Mouse (Mus musculus): ENCODE measurements around the gene Dcbld1. TPM values are rescaled to one million over a fixed set of nuclear protein-coding genes. Genes with fewer than 3 reads are reported as not detected.
A peak's percentile ranks its signal among the peaks of the same experiment; 100 is the strongest.
"Not testable (repeated sequence)": the region's sequence is repeated elsewhere in the genome, so short reads cannot be mapped to it uniquely, and the experiment has no call there.

Gene Dcbld1
- polyA plus RNA-seq, 1 experiment from 2014 or later, result 32.5 TPM

DNA sequence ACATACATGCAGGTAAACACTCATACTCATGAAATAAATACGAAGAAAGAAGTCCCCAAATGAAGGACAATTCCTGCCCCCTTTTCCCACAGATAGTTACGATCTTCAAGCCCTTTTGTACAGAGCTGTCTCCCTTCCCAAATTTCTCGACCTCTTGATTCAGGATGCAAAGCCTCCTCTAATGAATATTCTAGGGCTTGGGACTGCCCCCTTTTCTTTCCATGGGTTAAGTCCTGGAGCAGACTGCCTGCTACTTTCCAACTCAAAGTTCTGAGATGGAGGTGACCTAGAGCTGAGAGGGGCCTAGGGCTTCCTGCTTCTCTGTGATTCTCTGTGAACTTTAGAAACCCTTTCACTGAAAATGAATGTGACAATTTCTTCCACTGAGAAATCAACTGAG lies 43.2 kb downstream of the Dcbld1 start:
- 86% methylated on average over 3 of the region's 3 CpGs for WGBS
- no peak for ATAC-seq (ENCODE audit: low FRiP score, low TSS enrichment)
- Histone ChIP-seq H3K9me3 (ENCODE audit: low read length) (no peaks in the 10 kb centered on the region), H3K4me1 (ENCODE audit: insufficient read depth, low read length) (no peaks in the 10 kb centered on the region), H3K4me2 (replicated peaks; ENCODE audit: low read depth, low read length) (no peak overlapping the region), H3K27me3 (ENCODE audit: insufficient read depth, low read length) (no peaks in the 10 kb centered on the region), H3K27ac (ENCODE audit: low read length) (no peak overlapping the region), H3K9ac (replicated peaks; ENCODE audit: low read length) (no peak overlapping the region), H3K36me3 (ENCODE audit: insufficient read depth, low read length) (no peaks in the 10 kb centered on the region), H3K4me3 (ENCODE audit: low read length) (no peak overlapping the region)

DNA sequence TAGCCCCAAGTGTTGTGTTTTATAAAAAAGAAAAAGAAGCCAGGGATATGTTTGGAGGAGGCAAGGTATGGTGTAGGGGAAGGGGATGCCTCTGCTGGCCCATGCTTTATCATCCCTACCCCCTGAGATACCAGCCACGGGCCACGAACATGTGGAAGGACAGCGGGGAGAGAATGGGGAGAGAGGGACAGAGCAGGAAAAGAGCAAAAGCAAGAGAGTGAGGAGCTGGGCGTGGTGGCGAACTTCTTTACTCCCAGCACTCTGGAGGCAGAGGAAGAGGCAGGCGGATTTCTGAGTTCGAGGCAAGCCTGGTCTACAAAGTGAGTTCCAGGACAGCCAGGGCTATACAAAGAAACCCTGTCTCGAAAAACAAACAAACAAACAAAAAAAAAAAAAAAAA lies 44.1 kb downstream of the Dcbld1 start:
- not testable (repeated sequence) for H3K27me3 ChIP-seq (ENCODE audit: insufficient read depth, low read length); H3K9ac ChIP-seq (replicated peaks; ENCODE audit: low read length); H3K4me3 ChIP-seq (ENCODE audit: low read length); H3K9me3 ChIP-seq (ENCODE audit: low read length); H3K27ac ChIP-seq (ENCODE audit: low read length); H3K4me2 ChIP-seq (replicated peaks; ENCODE audit: low read depth, low read length); H3K36me3 ChIP-seq (ENCODE audit: insufficient read depth, low read length); H3K4me1 ChIP-seq (ENCODE audit: insufficient read depth, low read length); ATAC-seq (ENCODE audit: low FRiP score, low TSS enrichment)
- WGBS, result 94% methylated on average over 8 of the region's 8 CpGs

DNA sequence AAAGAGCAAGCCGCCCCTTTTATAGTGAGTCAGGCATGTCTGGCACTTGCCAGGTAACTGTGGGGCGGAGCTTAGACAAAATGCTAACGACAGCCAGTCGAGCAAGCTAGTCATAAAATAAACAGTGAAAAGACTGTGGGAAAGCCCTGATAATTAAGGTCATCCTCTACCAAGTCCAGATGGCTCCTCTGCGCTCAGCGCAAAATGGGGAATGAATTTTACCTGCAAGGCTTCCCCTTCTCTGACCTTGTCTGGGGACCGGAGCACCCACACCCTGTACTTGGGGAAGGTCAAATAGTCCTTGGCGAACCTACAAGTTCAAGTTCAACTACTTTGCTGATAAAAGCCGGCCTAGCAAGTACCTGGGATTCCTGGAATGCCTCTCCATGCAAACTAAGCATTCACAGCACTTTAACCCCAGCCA lies 44.6 kb downstream of the Dcbld1 start:
- Histone ChIP-seq H3K9me3 (ENCODE audit: low read length) (no peaks in the 10 kb centered on the region), H3K4me3 (ENCODE audit: low read length) (no peak overlapping the region), H3K27me3 (ENCODE audit: insufficient read depth, low read length) (no peaks in the 10 kb centered on the region), H3K9ac (replicated peaks; ENCODE audit: low read length) (no peak overlapping the region), H3K27ac (ENCODE audit: low read length) (peak overlapping the region; percentile 32; the same call in 1 of the 2 replicates), H3K36me3 (ENCODE audit: insufficient read depth, low read length) (peaks cover 3% of the 10 kb centered on the region; the same call in 1 of the 2 replicates), H3K4me1 (ENCODE audit: insufficient read depth, low read length) (no peaks in the 10 kb centered on the region), H3K4me2 (replicated peaks; ENCODE audit: low read depth, low read length) (no peak overlapping the region)
- WGBS, result 63% methylated on average over 9 of the region's 9 CpGs
- peak; percentile 50; the same call in 1 of the 2 replicates for ATAC-seq (ENCODE audit: low FRiP score, low TSS enrichment)

DNA sequence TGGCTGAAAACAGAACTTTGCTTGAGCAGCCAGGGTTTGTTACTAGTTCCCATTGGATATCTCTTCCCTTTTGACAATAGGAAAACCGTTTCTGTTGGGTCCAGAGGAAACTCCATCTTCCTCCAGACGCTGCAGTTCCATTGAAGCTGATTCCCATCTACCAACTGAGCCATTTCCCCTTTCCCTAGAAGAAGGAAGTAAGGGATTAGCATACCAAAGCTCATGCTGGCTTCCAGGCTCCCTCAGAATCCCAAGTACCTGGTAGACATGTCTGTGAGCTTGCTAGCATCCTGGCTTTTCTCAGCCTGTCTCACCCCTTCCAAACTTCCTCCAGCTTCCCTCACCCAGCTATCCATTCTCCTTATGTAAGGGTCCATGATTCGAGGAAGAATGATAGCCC lies 45.4 kb downstream of the Dcbld1 start:
- Histone ChIP-seq H3K4me2 (replicated peaks; ENCODE audit: low read depth, low read length) (no peak overlapping the region), H3K9ac (replicated peaks; ENCODE audit: low read length) (no peak overlapping the region), H3K4me3 (ENCODE audit: low read length) (no peak overlapping the region), H3K27me3 (ENCODE audit: insufficient read depth, low read length) (no peaks in the 10 kb centered on the region), H3K9me3 (ENCODE audit: low read length) (no peaks in the 10 kb centered on the region), H3K27ac (ENCODE audit: low read length) (peak overlapping the region; percentile 47; the same call in 1 of the 2 replicates), H3K4me1 (ENCODE audit: insufficient read depth, low read length) (no peaks in the 10 kb centered on the region), H3K36me3 (ENCODE audit: insufficient read depth, low read length) (peaks cover 3% of the 10 kb centered on the region; the same call in 1 of the 2 replicates)
- 57% methylated on average over 3 of the region's 3 CpGs for WGBS
- no peak for ATAC-seq (ENCODE audit: low FRiP score, low TSS enrichment)

DNA sequence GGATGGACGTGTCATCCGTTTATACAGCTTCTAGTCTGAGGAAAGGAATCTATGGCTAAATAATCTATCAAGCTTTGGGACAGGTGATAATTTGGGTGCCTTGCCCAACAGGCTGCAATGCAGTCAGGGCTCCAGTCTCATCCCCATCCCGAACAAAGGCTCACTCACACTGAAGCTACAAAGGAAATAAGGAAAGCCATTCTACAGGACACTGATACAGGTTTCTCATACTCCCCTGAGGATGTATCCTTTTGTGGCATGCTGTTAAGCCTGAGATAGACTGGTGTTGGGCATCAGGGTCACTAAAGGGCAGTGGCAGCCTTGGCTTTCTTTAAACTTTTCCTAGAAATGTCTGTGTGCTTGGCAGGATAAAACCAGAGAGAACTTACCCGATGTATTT lies 46.5 kb downstream of the Dcbld1 start:
- peaks cover 3% of the 10 kb centered on the region; the same call in 1 of the 2 replicates for H3K36me3 ChIP-seq (ENCODE audit: insufficient read depth, low read length)
- ATAC-seq (ENCODE audit: low FRiP score, low TSS enrichment), result no peak
- H3K27ac ChIP-seq (ENCODE audit: low read length), result no peak overlapping the region
- no peaks in the 10 kb centered on the region for H3K4me1 ChIP-seq (ENCODE audit: insufficient read depth, low read length)
- 89% methylated on average over 4 of the region's 4 CpGs for WGBS
- H3K27me3 ChIP-seq (ENCODE audit: insufficient read depth, low read length), result no peaks in the 10 kb centered on the region
- no peak overlapping the region for H3K4me3 ChIP-seq (ENCODE audit: low read length)
- no peak overlapping the region for H3K9ac ChIP-seq (replicated peaks; ENCODE audit: low read length)
- no peaks in the 10 kb centered on the region for H3K9me3 ChIP-seq (ENCODE audit: low read length)
- no peak overlapping the region for H3K4me2 ChIP-seq (replicated peaks; ENCODE audit: low read depth, low read length)

DNA sequence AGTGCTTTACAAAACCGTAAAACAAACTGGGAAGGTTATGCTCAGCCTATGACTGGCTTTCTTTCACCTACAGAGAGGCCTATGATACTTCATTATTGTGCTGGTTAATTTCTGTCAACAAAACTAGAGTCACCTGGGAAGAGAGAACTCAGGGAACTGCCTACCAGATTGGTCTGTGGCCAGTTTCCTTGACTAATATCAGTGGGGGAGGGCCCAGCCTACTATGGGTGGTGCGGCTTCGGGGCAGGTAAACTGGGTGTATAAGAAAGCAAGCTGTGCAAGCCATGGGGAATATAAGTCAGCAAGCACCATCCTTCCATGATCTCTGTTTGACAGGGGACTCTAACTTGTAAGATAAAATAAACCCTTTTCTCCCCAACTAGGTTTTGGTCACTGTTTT lies 47.2 kb downstream of the Dcbld1 start:
- H3K27me3 ChIP-seq (ENCODE audit: insufficient read depth, low read length), result no peaks in the 10 kb centered on the region
- ATAC-seq (ENCODE audit: low FRiP score, low TSS enrichment), result no peak
- no peak overlapping the region for H3K27ac ChIP-seq (ENCODE audit: low read length)
- H3K4me3 ChIP-seq (ENCODE audit: low read length), result no peak overlapping the region
- H3K9ac ChIP-seq (replicated peaks; ENCODE audit: low read length), result no peak overlapping the region
- H3K4me1 ChIP-seq (ENCODE audit: insufficient read depth, low read length), result no peaks in the 10 kb centered on the region
- peaks cover 3% of the 10 kb centered on the region; the same call in 1 of the 2 replicates for H3K36me3 ChIP-seq (ENCODE audit: insufficient read depth, low read length)
- no peak overlapping the region for H3K4me2 ChIP-seq (replicated peaks; ENCODE audit: low read depth, low read length)
- H3K9me3 ChIP-seq (ENCODE audit: low read length), result no peaks in the 10 kb centered on the region
- WGBS, result 90% methylated on average over 3 of the region's 3 CpGs

DNA sequence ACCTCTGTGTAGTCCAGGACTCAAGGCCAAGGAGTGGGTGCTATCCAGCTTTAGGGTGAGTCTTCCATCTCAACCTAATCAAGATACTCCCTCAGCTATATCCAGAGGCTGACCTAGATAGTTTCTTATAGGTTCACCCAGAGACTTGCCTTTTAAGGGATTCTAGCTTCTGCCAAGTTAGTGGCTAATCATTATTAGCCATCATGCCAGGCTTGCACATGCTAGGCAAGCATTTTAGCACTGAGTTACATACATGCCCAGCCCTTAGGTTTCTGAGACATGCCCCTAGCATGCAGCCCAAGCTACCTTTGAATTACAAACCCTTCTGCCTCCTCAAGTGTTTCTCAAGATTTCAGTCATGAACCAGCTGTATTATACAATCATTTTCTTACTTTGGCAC lies 47.9 kb downstream of the Dcbld1 start:
- no peak for ATAC-seq (ENCODE audit: low FRiP score, low TSS enrichment)
- H3K4me1 ChIP-seq (ENCODE audit: insufficient read depth, low read length), result no peaks in the 10 kb centered on the region
- no peak overlapping the region for H3K9ac ChIP-seq (replicated peaks; ENCODE audit: low read length)

DNA sequence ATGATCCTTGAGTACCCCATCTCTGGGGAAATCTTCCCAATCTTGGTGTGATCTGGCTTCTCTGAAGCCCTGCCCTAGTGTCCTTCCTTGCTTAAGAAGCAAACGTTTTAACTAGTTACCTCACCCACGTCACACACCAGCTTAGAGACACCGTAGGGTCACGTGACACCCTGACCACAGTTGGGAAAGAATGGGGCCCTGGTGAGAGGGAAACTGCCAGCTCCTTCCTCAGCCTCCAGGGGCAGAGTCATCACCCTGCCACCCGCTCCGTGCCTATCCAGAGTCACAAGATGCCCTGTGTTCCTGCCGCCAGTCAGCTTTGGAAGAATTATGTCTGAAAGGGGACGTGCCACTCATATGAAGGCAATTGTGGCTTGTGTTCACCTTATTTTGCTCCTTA lies 51.2 kb downstream of the Dcbld1 start:
- no peak overlapping the region for H3K9ac ChIP-seq (replicated peaks; ENCODE audit: low read length)
- no peak overlapping the region for H3K4me2 ChIP-seq (replicated peaks; ENCODE audit: low read depth, low read length)
- no peaks in the 10 kb centered on the region for H3K27me3 ChIP-seq (ENCODE audit: insufficient read depth, low read length)
- 69% methylated on average over 8 of the region's 8 CpGs for WGBS
- H3K4me3 ChIP-seq (ENCODE audit: low read length), result no peak overlapping the region
- no peak overlapping the region for H3K27ac ChIP-seq (ENCODE audit: low read length)
- no peak for ATAC-seq (ENCODE audit: low FRiP score, low TSS enrichment)
- no peaks in the 10 kb centered on the region for H3K4me1 ChIP-seq (ENCODE audit: insufficient read depth, low read length)
- H3K36me3 ChIP-seq (ENCODE audit: insufficient read depth, low read length), result peaks cover 7% of the 10 kb centered on the region
- no peaks in the 10 kb centered on the region for H3K9me3 ChIP-seq (ENCODE audit: low read length)

More for the DNA sequence above, 47.9 kb downstream of the Dcbld1 start:
- peaks cover 3% of the 10 kb centered on the region; the same call in 1 of the 2 replicates for H3K36me3 ChIP-seq (ENCODE audit: insufficient read depth, low read length)
- no peak overlapping the region for H3K27ac ChIP-seq (ENCODE audit: low read length)
- H3K27me3 ChIP-seq (ENCODE audit: insufficient read depth, low read length), result no peaks in the 10 kb centered on the region
- H3K4me2 ChIP-seq (replicated peaks; ENCODE audit: low read depth, low read length), result no peak overlapping the region
- H3K4me3 ChIP-seq (ENCODE audit: low read length), result no peak overlapping the region
- no peaks in the 10 kb centered on the region for H3K9me3 ChIP-seq (ENCODE audit: low read length)

DNA sequence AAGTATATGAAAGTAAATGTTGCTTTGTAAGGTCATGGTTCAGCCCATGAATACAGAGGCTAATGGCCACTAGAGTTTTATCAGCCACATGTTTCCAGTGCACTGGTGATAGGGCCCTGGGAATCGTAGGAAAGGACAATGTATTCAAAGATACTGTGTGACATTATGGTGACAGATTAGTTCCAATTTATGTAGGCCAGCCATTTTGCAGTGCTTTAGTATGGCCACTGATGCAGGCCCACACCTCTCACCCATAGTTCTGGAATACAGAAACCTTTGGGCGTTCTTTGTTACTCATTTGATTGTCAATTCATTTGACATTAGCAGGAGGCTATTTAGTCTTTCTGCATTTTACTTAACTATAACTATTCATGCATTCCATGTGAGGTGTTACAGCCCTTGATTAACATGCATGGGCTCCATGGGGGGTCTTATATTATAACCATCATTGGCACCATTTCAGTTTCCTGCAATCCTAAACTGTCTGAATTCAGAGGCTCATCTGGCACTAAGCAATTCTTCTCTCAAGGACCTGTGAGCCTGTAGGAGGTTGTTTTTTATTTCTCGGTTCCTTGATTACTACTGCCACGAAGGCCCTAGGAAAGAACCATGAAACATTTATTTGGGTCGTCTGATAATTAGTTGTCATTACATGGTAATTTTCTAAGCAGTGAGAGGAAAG lies 54.6 kb downstream of the Dcbld1 start:
- Histone ChIP-seq H3K4me2 (replicated peaks; ENCODE audit: low read depth, low read length) (no peak overlapping the region), H3K4me3 (ENCODE audit: low read length) (no peak overlapping the region), H3K36me3 (ENCODE audit: insufficient read depth, low read length) (peaks cover 3% of the 10 kb centered on the region; the same call in 1 of the 2 replicates), H3K27ac (ENCODE audit: low read length) (no peak overlapping the region), H3K4me1 (ENCODE audit: insufficient read depth, low read length) (no peaks in the 10 kb centered on the region), H3K9me3 (ENCODE audit: low read length) (no peaks in the 10 kb centered on the region), H3K9ac (replicated peaks; ENCODE audit: low read length) (no peak overlapping the region), H3K27me3 (ENCODE audit: insufficient read depth, low read length) (no peaks in the 10 kb centered on the region)
- ATAC-seq (ENCODE audit: low FRiP score, low TSS enrichment), result no peak
- WGBS, result 60% methylated on average over 5 of the region's 5 CpGs

DNA sequence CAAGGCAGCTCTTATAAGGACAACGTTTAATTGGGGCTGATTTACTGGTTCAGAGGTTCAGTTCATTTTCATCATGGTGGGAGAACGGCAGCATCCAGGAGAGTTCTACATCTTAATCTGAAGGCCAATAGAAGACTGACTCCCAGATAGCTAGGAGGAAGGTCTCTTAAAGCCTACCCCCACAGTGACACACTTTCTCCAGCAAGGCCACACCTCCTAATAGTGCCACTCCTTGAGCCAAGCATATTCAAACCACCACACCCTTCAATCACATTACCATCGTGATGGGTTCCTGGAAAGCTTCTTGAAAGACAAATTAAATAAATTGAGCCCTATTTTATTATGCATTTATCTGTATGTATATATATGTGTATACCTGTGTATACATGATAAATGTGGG lies 55.8 kb downstream of the Dcbld1 start:
- no peaks in the 10 kb centered on the region for H3K4me1 ChIP-seq (ENCODE audit: insufficient read depth, low read length)
- 79% methylated on average over 3 of the region's 3 CpGs for WGBS
- H3K4me3 ChIP-seq (ENCODE audit: low read length), result no peak overlapping the region
- H3K9ac ChIP-seq (replicated peaks; ENCODE audit: low read length), result no peak overlapping the region
- no peak overlapping the region for H3K27ac ChIP-seq (ENCODE audit: low read length)
- H3K36me3 ChIP-seq (ENCODE audit: insufficient read depth, low read length), result peaks cover 3% of the 10 kb centered on the region; the same call in 1 of the 2 replicates
- H3K9me3 ChIP-seq (ENCODE audit: low read length), result no peaks in the 10 kb centered on the region
- H3K27me3 ChIP-seq (ENCODE audit: insufficient read depth, low read length), result no peaks in the 10 kb centered on the region
- no peak overlapping the region for H3K4me2 ChIP-seq (replicated peaks; ENCODE audit: low read depth, low read length)
- no peak for ATAC-seq (ENCODE audit: low FRiP score, low TSS enrichment)
